ENCODE assay signal across 1 mouse cellular context in the genomic region with DNA sequence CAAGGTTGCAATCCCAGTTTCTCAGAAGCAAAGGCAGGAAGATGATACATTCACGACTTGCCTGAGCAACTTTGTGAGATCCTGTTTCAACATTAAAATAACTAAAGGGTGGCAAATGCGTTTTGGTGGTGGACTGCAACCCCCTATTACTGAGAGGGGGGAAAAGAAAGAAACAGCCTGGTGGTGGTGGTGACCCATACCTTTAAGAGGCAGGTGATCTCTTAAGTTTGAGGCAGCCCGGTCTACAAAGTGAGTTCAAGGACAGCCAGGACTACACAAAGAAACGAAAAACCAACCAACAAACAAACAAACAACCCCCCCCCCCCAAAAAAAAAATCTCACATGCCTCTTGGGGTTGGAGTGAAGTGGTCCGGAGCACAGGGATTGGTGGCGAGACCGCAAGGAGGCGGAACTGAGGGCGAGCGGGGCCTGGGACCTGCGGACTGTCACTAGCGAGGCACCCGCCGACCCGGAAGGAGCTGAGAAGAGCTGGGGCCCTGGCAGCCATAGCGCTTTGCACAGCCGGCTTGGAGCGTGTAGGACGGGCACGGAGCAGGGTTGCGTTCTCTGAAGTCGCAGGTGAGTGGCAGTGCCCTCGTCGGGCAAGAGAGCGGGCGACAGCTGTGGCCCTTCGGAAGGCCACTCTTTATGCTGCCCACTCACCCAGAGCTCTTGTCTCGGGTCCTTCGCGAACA.
TF ChIP-seq lines count a peak whose summit lies in the region.

A gene (minus strand): TSS at position 422 of the 695 bp plus-strand sequence.
A gene (plus strand): TSS at position 475 of the 695 bp plus-strand sequence.

TF ChIP-seq in MEL, 35 proteins besides CTCF, POLR2A, EP300 and RAD21 (continued from another document):
- TF ChIP-seq SMC3 (IDR thresholded peaks at IDR 0.05; ENCODE audit: low read depth, low read length) (no peak; the same call in 1 of the 2 replicates), NELFE (IDR thresholded peaks at IDR 0.05; ENCODE audit: low read depth, low read length) (peak; percentile 83), ZKSCAN1 (IDR thresholded peaks at IDR 0.05; ENCODE audit: low read depth, low read length) (no peak), ETS1 (IDR thresholded peaks at IDR 0.05; ENCODE audit: low read depth, low read length) (peak; percentile 45; the same call in 1 of the 2 replicates), RCOR1 (IDR thresholded peaks at IDR 0.05; ENCODE audit: low read depth, low read length) (peak; percentile 23; the same call in 1 of the 2 replicates), CHD1 (IDR thresholded peaks at IDR 0.05; ENCODE audit: low read depth, low read length) (no peak; the same call in 1 of the 2 replicates), TBP (IDR thresholded peaks at IDR 0.05; ENCODE audit: low read depth, low read length) (peak; percentile 75; the same call in 1 of the 2 replicates), POLR2AphosphoS5 (IDR thresholded peaks at IDR 0.05; ENCODE audit: borderline replicate concordance, low read depth, low read length) (no peak), BHLHE40 (IDR thresholded peaks at IDR 0.05; ENCODE audit: borderline replicate concordance, low read depth, low read length) (0 out of 2 replicates have a peak, but pooled peaks have one; percentile 22), ELF1 (IDR thresholded peaks at IDR 0.05; ENCODE audit: low read depth, low read length) (peak; percentile 95), MYC (IDR thresholded peaks at IDR 0.05; ENCODE audit: low read depth, low read length) (no peak; the same call in 1 of the 2 replicates), ZMIZ1 (IDR thresholded peaks at IDR 0.05; ENCODE audit: low read depth, low read length) (peak; percentile 84), UBTF (IDR thresholded peaks at IDR 0.05; ENCODE audit: borderline replicate concordance, insufficient read depth, low read depth, low read length) (no peak), MAZ (IDR thresholded peaks at IDR 0.05; ENCODE audit: low read depth, low read length) (peak; percentile 94), JUND (IDR thresholded peaks at IDR 0.05; ENCODE audit: low read depth, low read length) (no peak), MAX (IDR thresholded peaks at IDR 0.05; ENCODE audit: low read length) (peak; percentile 72; the same call in 1 of the 2 replicates), KAT2A (conservative IDR thresholded peaks at IDR 0.05; ENCODE audit: low read depth, low read length) (peak; percentile 89)
